Mouse (Mus musculus): Measurements from ENCODE around the gene Usp49. TPM values are rescaled to one million over a fixed set of nuclear protein-coding genes. Genes with fewer than 3 reads are reported as not detected.

The Usp49 gene
- 1.2 and 1.6 TPM in 2 replicates for polyA plus RNA-seq (2015; fragmentation: Nextera tagmentation; extraction: Ambion mirVana)

GRCm38 (mm10) chr17:47630678-47631065 is at the start of gene Usp49:
Gene Usp49, plus strand, starts transcription at chr17:47630690.
- WGBS (ENCODE audit: insufficient replicate concordance): 1% methylated on average over 3 of the region's 3 CpGs
- peaks cover 23% of the 10 kb centered on the region for H3K4me1 ChIP-seq (ENCODE audit: insufficient read depth)
- no peak for DNase-seq

GRCm38 (mm10) chr17:47580962-47581361 is 49.5 kb upstream of the Usp49 start:
- peaks cover 13% of the 10 kb centered on the region for H3K36me3 ChIP-seq (replicated peaks; ENCODE audit: insufficient read depth, low read length)
- no peak overlapping the region for H3K4me3 ChIP-seq (ENCODE audit: low read depth, low read length)
- ATAC-seq: no peak
- TF ChIP-seq EP300 (IDR thresholded peaks at IDR 0.05; ENCODE audit: low read depth) (no peak), CTCF (IDR thresholded peaks at IDR 0.05; ENCODE audit: low read depth) (no peak)
- H3K9me3 ChIP-seq (ENCODE audit: low read length): no peaks in the 10 kb centered on the region
- H3K4me1 ChIP-seq (ENCODE audit: insufficient read depth): peaks cover 6% of the 10 kb centered on the region
- H3K27me3 ChIP-seq (ENCODE audit: insufficient read depth, low read length): no peaks in the 10 kb centered on the region
- DNase-seq: no peak
- H3K9ac ChIP-seq (replicated peaks): no peak overlapping the region
- no peak overlapping the region for H3K27ac ChIP-seq (ENCODE audit: low read depth)
- no peak overlapping the region for H3K4me2 ChIP-seq (ENCODE audit: low read depth, low read length)
- 92% methylated on average over 4 of the region's 4 CpGs for WGBS (ENCODE audit: insufficient replicate concordance)

More at GRCm38 (mm10) chr17:47630678-47631065, at the start of gene Usp49:
- peak within 1 kb of the TSS; percentile 88 for H3K9ac ChIP-seq (replicated peaks)
- H3K4me3 ChIP-seq (ENCODE audit: low read depth, low read length): peak within 1 kb of the TSS; percentile 95
- H3K9me3 ChIP-seq (ENCODE audit: low read length): no peaks in the 10 kb centered on the region
- H3K27ac ChIP-seq (ENCODE audit: low read depth): peak within 1 kb of the TSS; percentile 98
- H3K36me3 ChIP-seq (replicated peaks; ENCODE audit: insufficient read depth, low read length): peaks cover 6% of the 10 kb centered on the region
- H3K27me3 ChIP-seq (ENCODE audit: insufficient read depth, low read length): no peaks in the 10 kb centered on the region
- no peak for TF ChIP-seq CTCF (IDR thresholded peaks at IDR 0.05; ENCODE audit: low read depth)
- no peak for TF ChIP-seq EP300 (IDR thresholded peaks at IDR 0.05; ENCODE audit: low read depth)
- ATAC-seq: no peak
- H3K4me2 ChIP-seq (ENCODE audit: low read depth, low read length): peak within 1 kb of the TSS; percentile 100

DNA sequence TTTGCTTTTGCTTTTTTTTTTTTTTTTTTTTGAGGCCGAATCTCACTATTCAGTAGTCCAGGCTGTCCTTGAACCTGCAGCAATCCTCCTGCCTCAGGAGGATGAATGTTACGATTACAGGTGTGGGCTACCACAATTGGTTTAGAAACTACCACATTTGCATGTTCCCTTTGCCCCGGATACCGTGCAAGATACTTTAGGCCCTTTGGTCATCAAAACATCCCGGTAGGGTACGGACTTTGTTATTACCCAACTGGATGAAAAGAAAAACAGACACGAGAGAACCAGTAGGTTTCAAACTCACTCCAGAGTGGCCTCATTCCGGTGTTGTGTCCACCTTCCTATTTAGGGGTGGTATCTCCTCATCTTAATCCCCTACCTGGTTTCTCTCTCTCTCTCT is 42.0 kb upstream of the Usp49 start:
- H3K4me3 ChIP-seq (ENCODE audit: low read depth, low read length): no peak overlapping the region
- H3K4me1 ChIP-seq (ENCODE audit: insufficient read depth): peaks cover 18% of the 10 kb centered on the region
- peak; percentile 67 for TF ChIP-seq EP300 (IDR thresholded peaks at IDR 0.05; ENCODE audit: low read depth)
- TF ChIP-seq CTCF (IDR thresholded peaks at IDR 0.05; ENCODE audit: low read depth): no peak
- peak; percentile 42 for DNase-seq
- H3K4me2 ChIP-seq (ENCODE audit: low read depth, low read length): no peak overlapping the region
- peak overlapping the region; percentile 77 for H3K27ac ChIP-seq (ENCODE audit: low read depth)
- H3K27me3 ChIP-seq (ENCODE audit: insufficient read depth, low read length): no peaks in the 10 kb centered on the region
- 69% methylated on average over 8 of the region's 8 CpGs for WGBS (ENCODE audit: insufficient replicate concordance)
- peak; percentile 66 for ATAC-seq
- H3K36me3 ChIP-seq (replicated peaks; ENCODE audit: insufficient read depth, low read length): 0 out of 2 replicates have a peak, but pooled peaks cover 6% of the 10 kb centered on the region
- no peak overlapping the region for H3K9ac ChIP-seq (replicated peaks)
- no peaks in the 10 kb centered on the region for H3K9me3 ChIP-seq (ENCODE audit: low read length)

- H3K4me2 ChIP-seq (ENCODE audit: low read depth, low read length): no peak overlapping the region
- DNase-seq: no peak
- WGBS (ENCODE audit: insufficient replicate concordance): 35% methylated on average over 3 of the region's 3 CpGs
Measured at GRCm38 (mm10) chr17:47591073-47591472, 39.4 kb upstream of the Usp49 start.

GRCm38 (mm10) chr17:47593215-47593853 is 37.2 kb upstream of the Usp49 start:
- no peaks in the 10 kb centered on the region for H3K27me3 ChIP-seq (ENCODE audit: insufficient read depth, low read length)
- ATAC-seq: peak; percentile 78

More at GRCm38 (mm10) chr17:47591073-47591472, 39.4 kb upstream of the Usp49 start:
- Histone ChIP-seq H3K27ac (ENCODE audit: low read depth) (no peak overlapping the region), H3K9ac (replicated peaks) (no peak overlapping the region), H3K36me3 (replicated peaks; ENCODE audit: insufficient read depth, low read length) (0 out of 2 replicates have a peak, but pooled peaks cover 8% of the 10 kb centered on the region), H3K27me3 (ENCODE audit: insufficient read depth, low read length) (no peaks in the 10 kb centered on the region), H3K4me3 (ENCODE audit: low read depth, low read length) (no peak overlapping the region), H3K9me3 (ENCODE audit: low read length) (no peaks in the 10 kb centered on the region), H3K4me1 (ENCODE audit: insufficient read depth) (peaks cover 18% of the 10 kb centered on the region)
- ATAC-seq: no peak
- TF ChIP-seq EP300 (IDR thresholded peaks at IDR 0.05; ENCODE audit: low read depth): peak; percentile 39; the same call in 1 of the 2 replicates
- no peak for TF ChIP-seq CTCF (IDR thresholded peaks at IDR 0.05; ENCODE audit: low read depth)

DNA sequence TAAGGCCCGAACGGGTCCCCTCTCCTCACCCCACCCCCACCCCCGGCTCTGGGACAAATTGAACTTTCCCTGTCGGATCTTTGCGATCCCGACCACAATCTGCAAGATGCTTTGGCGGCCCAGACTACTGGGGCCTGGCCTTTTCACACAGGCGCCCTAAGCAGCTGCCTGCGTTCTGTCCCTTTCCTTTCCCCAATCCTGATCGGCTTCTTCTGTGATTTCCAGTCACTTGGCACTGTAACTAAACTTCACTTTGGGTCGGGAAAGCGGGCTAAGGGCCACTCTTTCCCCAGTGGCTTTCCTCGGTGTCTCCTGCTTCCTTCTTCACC is 36.7 kb upstream of the Usp49 start:
- Histone ChIP-seq H3K4me3 (ENCODE audit: low read depth, low read length) (peak overlapping the region; percentile 95), H3K9ac (replicated peaks) (peak overlapping the region; percentile 86), H3K4me1 (ENCODE audit: insufficient read depth) (peaks cover 42% of the 10 kb centered on the region), H3K4me2 (ENCODE audit: low read depth, low read length) (peak overlapping the region; percentile 86), H3K27me3 (ENCODE audit: insufficient read depth, low read length) (no peaks in the 10 kb centered on the region), H3K36me3 (replicated peaks; ENCODE audit: insufficient read depth, low read length) (peaks cover 33% of the 10 kb centered on the region), H3K27ac (ENCODE audit: low read depth) (peak overlapping the region; percentile 93), H3K9me3 (ENCODE audit: low read length) (no peaks in the 10 kb centered on the region)
- TF ChIP-seq EP300 (IDR thresholded peaks at IDR 0.05; ENCODE audit: low read depth) (no peak), CTCF (IDR thresholded peaks at IDR 0.05; ENCODE audit: low read depth) (no peak)
- under 1% methylated on average over 13 of the region's 13 CpGs for WGBS (ENCODE audit: insufficient replicate concordance)
- DNase-seq (no peak), ATAC-seq (no peak)

More at GRCm38 (mm10) chr17:47593215-47593853, 37.2 kb upstream of the Usp49 start:
- peak overlapping the region; percentile 86 for H3K4me2 ChIP-seq (ENCODE audit: low read depth, low read length)
- no peaks in the 10 kb centered on the region for H3K9me3 ChIP-seq (ENCODE audit: low read length)
- H3K9ac ChIP-seq (replicated peaks): peak overlapping the region; percentile 86
- peak; percentile 98 for DNase-seq
- TF ChIP-seq EP300 (IDR thresholded peaks at IDR 0.05; ENCODE audit: low read depth) (peak; percentile 72), CTCF (IDR thresholded peaks at IDR 0.05; ENCODE audit: low read depth) (no peak)
- under 1% methylated on average over 54 of the region's 63 CpGs for WGBS (ENCODE audit: insufficient replicate concordance)
- peak overlapping the region; percentile 93 for H3K27ac ChIP-seq (ENCODE audit: low read depth)
- H3K4me3 ChIP-seq (ENCODE audit: low read depth, low read length): peak overlapping the region; percentile 95
- H3K4me1 ChIP-seq (ENCODE audit: insufficient read depth): peaks cover 37% of the 10 kb centered on the region
- H3K36me3 ChIP-seq (replicated peaks; ENCODE audit: insufficient read depth, low read length): peaks cover 28% of the 10 kb centered on the region

Data from liver, postnatal 0 days (tissue).